Mouse (Mus musculus) MEL (cell line): Measurements from ENCODE around the gene Mmp15.

ENCODE experiments used
- MAX ChIP-seq: IDR thresholded peaks from 2 replicates; pipeline ENCODE4 v1.6.1; 2011; ENCODE audit warnings: low read length, improper control_type of control experiment
- POLR2A ChIP-seq, 2 experiments: IDR thresholded peaks; 2 replicates each; pipeline ENCODE4 v1.6.1; 2011 to 2012; ENCODE audit warnings: low read length in 2 of 2, mild to moderate bottlenecking in 2 of 2, control low read depth in 1 of 2, improper control_type of control experiment in 1 of 2, low read depth in 1 of 2, moderate library complexity in 1 of 2; ENCODE audit not compliant: control insufficient read depth in 1 of 2, insufficient read depth in 1 of 2, poor library complexity in 1 of 2
- RAD21 ChIP-seq: IDR thresholded peaks from 2 replicates; pipeline ENCODE4 v1.6.1; 2011; ENCODE audit warnings: mild to moderate bottlenecking, low read depth, low read length, improper control_type of control experiment
- RCOR1 ChIP-seq: IDR thresholded peaks from 2 replicates; pipeline ENCODE4 v1.6.1; 2012; ENCODE audit warnings: low read depth, mild to moderate bottlenecking, inconsistent platforms, low read length, improper control_type of control experiment
- TAL1 ChIP-seq: IDR thresholded peaks from 2 replicates; pipeline ENCODE4 v1.6.1; 2012; ENCODE audit warnings: mild to moderate bottlenecking, inconsistent platforms, low read length, moderate library complexity, mixed read lengths
- USF1 ChIP-seq: IDR thresholded peaks from 2 replicates; pipeline ENCODE4 v1.6.1; 2014; ENCODE audit warnings: low read depth, mild to moderate bottlenecking, inconsistent platforms, low read length, improper control_type of control experiment, moderate library complexity

- no peak for TF ChIP-seq RCOR1
- no peak for TF ChIP-seq TAL1
- TF ChIP-seq RAD21 = no peak
- no peak for TF ChIP-seq MAX
- TF ChIP-seq POLR2A (IDR thresholded peaks at IDR 0.05; ENCODE audit: control insufficient read depth in 1 of 2, insufficient read depth in 1 of 2, low read depth in 1 of 2, low read length in 2 of 2, poor library complexity in 1 of 2) = no peak
- no peak for TF ChIP-seq USF1
Measured at GRCm38 (mm10) chr8:95326822-95327221, 25.2 kb upstream of the Mmp15 start.
